Mouse (Mus musculus) ES-E14 (cell line): ENCODE results near the gene Zfp652.

Source experiments
- MAFK ChIP-seq: IDR thresholded peaks from 2 replicates; pipeline ENCODE4 v1.6.1; 2014; ENCODE audit warnings: mild to moderate bottlenecking, low read depth, low read length, inconsistent platforms; ENCODE audit not compliant: insufficient read depth
- ZC3H11A ChIP-seq: IDR thresholded peaks from 2 replicates; pipeline ENCODE4 v1.6.1; 2012; ENCODE audit warnings: low read depth, mild to moderate bottlenecking, inconsistent platforms, low read length, borderline replicate concordance
- ZNF384 ChIP-seq: IDR thresholded peaks from 2 replicates; pipeline ENCODE4 v1.6.1; 2012; ENCODE audit warnings: low read depth, low read length, inconsistent platforms

GRCm38 (mm10) chr11:95688981-95689380 lies 23.5 kb upstream of the Zfp652 start:
- TF ChIP-seq MAFK, result no peak
- TF ChIP-seq ZC3H11A, result no peak
- no peak for TF ChIP-seq ZNF384
